In genomic region chr3:137969951-137970350, GRCm38 (mm10) we compare ENCODE assay signal across 8 mouse cellular contexts. TPM values are rescaled to one million over a fixed set of nuclear protein-coding genes. Genes with fewer than 3 reads are reported as not detected.
A peak's percentile ranks its signal among the peaks of the same experiment; 100 is the strongest.
DNase-seq lines count a peak whose midpoint lies in the region; ATAC-seq and TF ChIP-seq lines count a peak whose summit lies in the region.

No protein-coding gene starts in this region.

- H3K27me3 ChIP-seq in kidney, adult 2 months (replicated peaks; ENCODE audit: control insufficient read depth, insufficient read depth, low read length) = no peaks in the 10 kb centered on the region
- no peaks in the 10 kb centered on the region for H3K27me3 ChIP-seq in embryonic facial prominence, embryonic 11.5 days (ENCODE audit: control insufficient read depth, insufficient read depth, low read length)
- no peaks in the 10 kb centered on the region for H3K27me3 ChIP-seq in hindbrain, embryonic 14.5 days (ENCODE audit: control insufficient read depth, insufficient read depth, low read length)
- H3K27me3 ChIP-seq in midbrain, embryonic 12.5 days = peaks cover 4% of the 10 kb centered on the region; the same call in 1 of the 2 replicates

- H3K9me3 ChIP-seq in embryonic facial prominence, embryonic 11.5 days (replicated peaks; ENCODE audit: control insufficient read depth, low read length) = no peaks in the 10 kb centered on the region
- H3K9me3 ChIP-seq in hindbrain, embryonic 14.5 days (ENCODE audit: control insufficient read depth, low read length) = no peaks in the 10 kb centered on the region
- H3K9me3 ChIP-seq in midbrain, embryonic 12.5 days = no peaks in the 10 kb centered on the region

- no peak overlapping the region for H3K4me3 ChIP-seq in kidney, adult 2 months (ENCODE audit: insufficient read depth, low read depth, low read length)
- no peak overlapping the region for H3K4me3 ChIP-seq in embryonic facial prominence, embryonic 11.5 days (ENCODE audit: low read depth, low read length)
- no peak overlapping the region; the same call in 1 of the 2 replicates for H3K4me3 ChIP-seq in hindbrain, embryonic 14.5 days (replicated peaks; ENCODE audit: low read length)
- H3K4me3 ChIP-seq in midbrain, embryonic 12.5 days = peak overlapping the region; percentile 25

- ATAC-seq in embryonic facial prominence, embryonic 11.5 days (replicated peaks; ENCODE audit: insufficient number of reproducible peaks, low FRiP score, low TSS enrichment, low read depth) = no peak
- ATAC-seq in hindbrain, embryonic 14.5 days (ENCODE audit: low FRiP score) = no peak; the same call in 1 of the 2 replicates
- peak; percentile 45; the same call in 1 of the 2 replicates for ATAC-seq in midbrain, embryonic 12.5 days (ENCODE audit: low FRiP score, low read depth)

- H3K27ac ChIP-seq in kidney, adult 2 months (ENCODE audit: insufficient read depth, low read depth, low read length) = no peak overlapping the region
- H3K27ac ChIP-seq in embryonic facial prominence, embryonic 11.5 days (replicated peaks; ENCODE audit: low read depth, low read length) = no peak overlapping the region
- no peak overlapping the region for H3K27ac ChIP-seq in hindbrain, embryonic 14.5 days
- H3K27ac ChIP-seq in midbrain, embryonic 12.5 days (replicated peaks) = no peak overlapping the region

- no peaks in the 10 kb centered on the region for H3K36me3 ChIP-seq in kidney, adult 2 months (ENCODE audit: control insufficient read depth, insufficient read depth, low read length)
- no peaks in the 10 kb centered on the region for H3K36me3 ChIP-seq in embryonic facial prominence, embryonic 11.5 days (replicated peaks; ENCODE audit: control insufficient read depth, insufficient read depth, low read depth, low read length)
- no peaks in the 10 kb centered on the region for H3K36me3 ChIP-seq in hindbrain, embryonic 14.5 days (replicated peaks; ENCODE audit: control insufficient read depth, insufficient read depth)
- no peaks in the 10 kb centered on the region for H3K36me3 ChIP-seq in midbrain, embryonic 12.5 days

- H3K4me2 ChIP-seq in embryonic facial prominence, embryonic 11.5 days (ENCODE audit: low read depth, low read length) = no peak overlapping the region
- H3K4me2 ChIP-seq in hindbrain, embryonic 14.5 days (replicated peaks) = peak overlapping the region; percentile 28
- H3K4me2 ChIP-seq in midbrain, embryonic 12.5 days (replicated peaks) = peak overlapping the region; percentile 32

- 64% methylated on average over 12 of the region's 12 CpGs for WGBS in kidney, adult 2 months
- WGBS in embryonic facial prominence, embryonic 11.5 days = 38% methylated on average over 12 of the region's 12 CpGs
- WGBS in hindbrain, embryonic 14.5 days = 45% methylated on average over 12 of the region's 12 CpGs
- WGBS in midbrain, embryonic 12.5 days = 39% methylated on average over 12 of the region's 12 CpGs

- peak; percentile 41 for DNase-seq in kidney, postnatal 10 days
- DNase-seq in kidney, adult 2 months = no peak
- peak; percentile 61 for DNase-seq in embryonic facial prominence, embryonic 11.5 days (ENCODE audit: low spot score)
- peak; percentile 54 for DNase-seq in hindbrain, embryonic 14.5 days (ENCODE audit: low spot score)
- DNase-seq in urinary bladder, adult 18-20 months (ENCODE audit: low spot score in 2 of 2) = no peak
- no peak for DNase-seq in frontal cortex, adult 2 months (ENCODE audit: extremely low spot score in 1 of 2, low spot score in 1 of 2)
- DNase-seq in frontal cortex, postnatal 14 days (ENCODE audit: low spot score in 2 of 2) = no peak

- H3K4me1 ChIP-seq in kidney, adult 2 months (ENCODE audit: control insufficient read depth, insufficient read depth, low read length) = no peaks in the 10 kb centered on the region
- no peaks in the 10 kb centered on the region for H3K4me1 ChIP-seq in embryonic facial prominence, embryonic 11.5 days (ENCODE audit: control insufficient read depth, insufficient read depth, low read length)
- no peaks in the 10 kb centered on the region for H3K4me1 ChIP-seq in hindbrain, embryonic 14.5 days (replicated peaks; ENCODE audit: control insufficient read depth, insufficient read depth, low read length)
- H3K4me1 ChIP-seq in midbrain, embryonic 12.5 days = no peaks in the 10 kb centered on the region

- H3K9ac ChIP-seq in embryonic facial prominence, embryonic 11.5 days (replicated peaks; ENCODE audit: low read length) = no peak overlapping the region
- H3K9ac ChIP-seq in hindbrain, embryonic 14.5 days = no peak overlapping the region
- no peak overlapping the region for H3K9ac ChIP-seq in midbrain, embryonic 12.5 days (replicated peaks)

- no peak for TF ChIP-seq POLR2A in kidney, adult 2 months (IDR thresholded peaks at IDR 0.05; ENCODE audit: low read depth, low read length)

- no peak for TF ChIP-seq CTCF in kidney, adult 2 months (conservative IDR thresholded peaks at IDR 0.05; ENCODE audit: insufficient read depth, insufficient read length, low read depth, low read length)

RNA-seq across cellular contexts. Expression of gene Dapp1, which starts 11.4 kb away (rescaled TPM):
- 1.7 and 2.3 TPM in 2 replicates for polyA plus RNA-seq in kidney, adult 2 months (2012; rRNA removed)
- 4.2 and 4.6 TPM in 2 replicates for polyA plus RNA-seq in embryonic facial prominence, embryonic 11.5 days (2014; fragmentation: Nextera tagmentation; extraction: Ambion mirVana)
- 2.8 and 3.0 TPM in 2 replicates for polyA plus RNA-seq in hindbrain, embryonic 14.5 days (2014; fragmentation: Nextera tagmentation; extraction: Ambion mirVana)
- 2.1 and 2.3 TPM in 2 replicates for polyA plus RNA-seq in midbrain, embryonic 12.5 days (2016; fragmentation: Nextera tagmentation; extraction: Ambion mirVana)
- polyA plus RNA-seq in frontal cortex, adult 2 months (2012; rRNA removed) = 5.4 and 6.4 TPM in 2 replicates

RNA-seq across cellular contexts. Expression of gene Lamtor3, which starts 51.6 kb away (rescaled TPM):
- polyA plus RNA-seq in kidney, adult 2 months (2012; rRNA removed) = 32.9 and 41.5 TPM in 2 replicates
- 114 and 117 TPM in 2 replicates for polyA plus RNA-seq in embryonic facial prominence, embryonic 11.5 days (2014; fragmentation: Nextera tagmentation; extraction: Ambion mirVana)
- 128 and 131 TPM in 2 replicates for polyA plus RNA-seq in hindbrain, embryonic 14.5 days (2014; fragmentation: Nextera tagmentation; extraction: Ambion mirVana)
- polyA plus RNA-seq in midbrain, embryonic 12.5 days (2016; fragmentation: Nextera tagmentation; extraction: Ambion mirVana) = 94.8 and 103 TPM in 2 replicates
- polyA plus RNA-seq in frontal cortex, adult 2 months (2012; rRNA removed) = 95.0 and 98.0 TPM in 2 replicates

Comparison
In these comparisons a context has a peak if more than half of its experiments do, and no peak if none do; other contexts are left out.
1. DNase-seq: peak in kidney, postnatal 10 days (single experiment), embryonic facial prominence, embryonic 11.5 days (single experiment) and hindbrain, embryonic 14.5 days (single experiment); none in kidney, adult 2 months (single experiment), urinary bladder, adult 18-20 months (0 of 2), frontal cortex, adult 2 months (0 of 2) and frontal cortex, postnatal 14 days (0 of 2).